Mouse (Mus musculus) ES-E14 (cell line): ENCODE measurements at regions not wholly inside any gene's neighbourhood (a gene's known extent, or its start where the extent isn't known, plus 50 kb on each side); places are given as distances from the start of the nearest gene placed in this dataset.

Experiments used
- CHD2 ChIP-seq: IDR thresholded peaks from 2 replicates; pipeline ENCODE4 v1.6.1; 2014; ENCODE audit warnings: mild to moderate bottlenecking, low read depth, low read length, inconsistent platforms
- MAFK ChIP-seq: IDR thresholded peaks from 2 replicates; pipeline ENCODE4 v1.6.1; 2014; ENCODE audit warnings: mild to moderate bottlenecking, low read depth, low read length, inconsistent platforms; ENCODE audit not compliant: insufficient read depth
- ZC3H11A ChIP-seq: IDR thresholded peaks from 2 replicates; pipeline ENCODE4 v1.6.1; 2012; ENCODE audit warnings: low read depth, mild to moderate bottlenecking, inconsistent platforms, low read length, borderline replicate concordance

GRCm38 (mm10) chr9:84472696-84473095, 547.8 kb downstream of the Bckdhb start:
- no peak for TF ChIP-seq CHD2
- TF ChIP-seq MAFK = no peak
- TF ChIP-seq ZC3H11A = no peak
